Mouse (Mus musculus): ENCODE results near the gene Tubd1.

DNA sequence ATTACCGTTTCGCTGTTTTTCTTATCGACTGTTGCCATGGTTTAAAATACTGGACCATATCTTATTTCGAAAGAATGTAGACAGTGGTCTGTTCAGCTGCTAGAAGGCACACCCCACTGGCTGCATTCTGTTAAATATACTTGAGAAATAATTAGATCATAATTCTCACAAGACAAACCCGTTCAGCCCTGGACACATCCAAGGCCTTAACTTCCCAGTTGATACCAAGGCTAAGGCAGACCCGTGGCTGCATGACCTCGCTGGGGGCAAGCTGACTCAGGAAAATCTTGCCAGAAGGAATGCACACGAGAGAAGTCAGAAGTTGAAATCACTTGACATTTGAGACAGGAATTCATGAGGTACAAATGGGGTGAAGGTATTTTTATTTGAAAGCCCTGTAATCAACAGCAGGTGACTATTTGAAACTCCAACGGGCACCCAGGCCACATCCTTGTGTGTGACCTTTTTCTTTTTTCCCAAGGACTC lies 25.5 kb downstream of the Tubd1 start:
- TF ChIP-seq CTCF (conservative IDR thresholded peaks at IDR 0.05; ENCODE audit: low read length): no peak
- TF ChIP-seq NANOG (IDR thresholded peaks at IDR 0.05; ENCODE audit: borderline replicate concordance, low read length): no peak
- TF ChIP-seq POU5F1 (IDR thresholded peaks at IDR 0.05; ENCODE audit: borderline replicate concordance, low read length): no peak

Measured in E14TG2a.4 (cell line).